Mouse (Mus musculus) embryonic facial prominence, embryonic 13.5 days (tissue): ENCODE data around the gene Anks1. TPM values are rescaled to one million over a fixed set of nuclear protein-coding genes. Genes with fewer than 3 reads are reported as not detected.

Experiments
- ATAC-seq: fragments of 200-750 bp; cut with Nextera tagmentation; 2 replicates; pipeline ENCODE4 v1.8.0; 2017; ENCODE audit warnings: low read depth; ENCODE audit not compliant: insufficient number of reproducible peaks, insufficient read depth, low FRiP score, low TSS enrichment
- H3K27ac ChIP-seq: fragments of 300-500 bp; sonication (generic); 2 replicates; pipeline ENCODE4 v1.5.1; 2015; ENCODE audit warnings: moderate library complexity, mild to moderate bottlenecking, inconsistent platforms
- H3K27me3 ChIP-seq: fragments of 300-500 bp; sonication (generic); 2 replicates; pipeline ENCODE4 v1.6.1; 2015; ENCODE audit warnings: mild to moderate bottlenecking, inconsistent platforms
- H3K36me3 ChIP-seq: fragments of 300-500 bp; sonication (generic); 2 replicates; pipeline ENCODE4 v1.6.1; 2015; ENCODE audit warnings: mild to moderate bottlenecking, inconsistent platforms
- H3K4me1 ChIP-seq: fragments of 300-500 bp; sonication (generic); 2 replicates; pipeline ENCODE4 v1.6.1; 2015; ENCODE audit warnings: inconsistent platforms
- H3K4me2 ChIP-seq: fragments of 300-500 bp; sonication (generic); 2 replicates; pipeline ENCODE4 v1.6.1; 2015; ENCODE audit warnings: moderate library complexity, mild to moderate bottlenecking, inconsistent platforms
- H3K4me3 ChIP-seq: fragments of 300-500 bp; sonication (generic); 2 replicates; pipeline ENCODE4 v1.5.1; 2015; ENCODE audit warnings: mild to moderate bottlenecking, inconsistent platforms
- H3K9ac ChIP-seq: fragments of 300-500 bp; sonication (generic); 2 replicates; pipeline ENCODE4 v1.6.1; 2015; ENCODE audit warnings: mild to moderate bottlenecking, inconsistent platforms
- H3K9me3 ChIP-seq: fragments of 300-500 bp; sonication (generic); 2 replicates; pipeline ENCODE4 v1.6.1; 2016; ENCODE audit warnings: inconsistent platforms
- WGBS: fragments of 180-500 bp; shearing (Covaris S2); methylation state at CpG from one replicate; pipeline ENCODE4 v1.1.7; 2015; ENCODE audit warnings: mixed read lengths; 5-methylcytosine and 5-hydroxymethylcytosine counted together
- polyA plus RNA-seq: library from polyadenylated mRNA; unstranded; fragments of >200 nt; fragmentation: Nextera tagmentation; extraction: Ambion mirVana; gene quantifications from 2 replicates; pipeline ENCODE4 v1.2.1, GENCODE M21; 2015

The Anks1 gene
- polyA plus RNA-seq, 1 experiment from 2014 or later: 13.4 TPM

DNA sequence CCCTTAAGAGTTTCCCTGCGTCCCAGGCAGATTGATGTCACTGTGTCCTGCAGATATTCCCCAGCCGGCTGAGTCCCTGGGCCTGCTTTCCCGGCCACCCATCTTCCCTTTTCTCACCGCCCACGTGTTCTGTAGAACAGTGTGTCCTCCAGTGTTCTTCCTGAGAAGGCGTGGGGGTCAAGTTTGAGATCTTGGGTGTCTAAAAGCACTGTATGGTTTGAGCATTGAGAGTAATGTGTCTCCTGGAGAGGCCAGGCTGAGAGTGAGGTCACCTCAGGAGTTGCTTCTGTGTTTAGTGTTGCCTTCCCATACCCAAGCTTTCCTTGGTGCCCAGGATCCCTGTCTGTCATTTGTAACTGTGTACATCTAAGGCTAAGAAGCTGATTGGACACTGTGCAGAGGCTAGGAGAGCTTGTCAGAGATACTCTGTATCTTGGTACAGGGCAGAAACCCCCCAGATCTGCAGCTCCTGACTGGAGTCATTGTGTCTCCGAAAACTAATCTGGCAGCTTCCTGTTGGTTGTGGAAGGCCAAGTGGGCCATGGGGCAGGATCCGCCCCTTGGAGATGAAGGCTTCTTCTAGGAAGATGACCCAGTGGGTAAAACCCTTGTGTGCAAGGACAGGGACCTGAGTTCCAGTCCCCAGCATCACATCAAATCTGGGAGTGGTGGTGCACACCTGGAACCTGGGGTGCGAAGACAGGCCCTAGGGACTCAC lies 59.1 kb downstream of the Anks1 start:
- Histone ChIP-seq H3K9me3 (no peaks in the 10 kb centered on the region), H3K9ac (no peak overlapping the region), H3K4me2 (no peak overlapping the region), H3K27ac (no peak overlapping the region), H3K36me3 (no peaks in the 10 kb centered on the region), H3K4me3 (no peak overlapping the region), H3K27me3 (no peaks in the 10 kb centered on the region), H3K4me1 (peaks cover 23% of the 10 kb centered on the region; the same call in 1 of the 2 replicates)
- whole genome bisulfite sequencing: 80% methylated on average over 9 of the region's 9 CpGs
- no peak for ATAC-seq

GRCm38 (mm10) chr17:27968903-27969302 lies 59.8 kb downstream of the Anks1 start:
- Histone ChIP-seq H3K4me1 (peaks cover 23% of the 10 kb centered on the region; the same call in 1 of the 2 replicates), H3K9me3 (no peaks in the 10 kb centered on the region), H3K4me3 (no peak overlapping the region), H3K36me3 (no peaks in the 10 kb centered on the region), H3K4me2 (no peak overlapping the region), H3K27ac (no peak overlapping the region), H3K9ac (no peak overlapping the region), H3K27me3 (no peaks in the 10 kb centered on the region)
- 91% methylated on average over 5 of the region's 5 CpGs for WGBS
- no peak for ATAC-seq

DNA sequence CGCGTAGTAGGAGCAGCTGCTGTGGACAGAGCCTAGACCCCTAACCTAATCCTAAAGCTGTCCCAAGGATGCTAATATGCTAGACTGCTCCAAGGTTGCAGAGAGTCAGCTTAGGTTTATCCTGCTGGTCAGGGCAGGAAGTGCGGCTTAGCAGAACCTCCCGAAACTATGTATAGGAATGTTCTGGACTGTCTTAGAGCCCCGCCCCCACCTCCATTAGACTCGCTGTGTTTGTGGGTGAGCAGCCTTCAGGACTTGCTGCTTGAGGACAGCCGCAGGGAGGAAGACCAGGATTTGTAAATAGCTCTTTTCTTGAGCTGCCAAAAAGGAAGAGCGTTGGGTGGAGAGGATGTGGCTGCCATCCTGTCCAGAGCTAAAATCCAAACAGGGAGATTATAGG lies 60.3 kb downstream of the Anks1 start:
- Histone ChIP-seq H3K27me3 (no peaks in the 10 kb centered on the region), H3K36me3 (no peaks in the 10 kb centered on the region), H3K4me3 (no peak overlapping the region), H3K27ac (no peak overlapping the region), H3K4me1 (peaks cover 22% of the 10 kb centered on the region; the same call in 1 of the 2 replicates), H3K9ac (no peak overlapping the region), H3K9me3 (no peaks in the 10 kb centered on the region), H3K4me2 (no peak overlapping the region)
- WGBS: 74% methylated on average over 8 of the region's 8 CpGs
- no peak for ATAC-seq

DNA sequence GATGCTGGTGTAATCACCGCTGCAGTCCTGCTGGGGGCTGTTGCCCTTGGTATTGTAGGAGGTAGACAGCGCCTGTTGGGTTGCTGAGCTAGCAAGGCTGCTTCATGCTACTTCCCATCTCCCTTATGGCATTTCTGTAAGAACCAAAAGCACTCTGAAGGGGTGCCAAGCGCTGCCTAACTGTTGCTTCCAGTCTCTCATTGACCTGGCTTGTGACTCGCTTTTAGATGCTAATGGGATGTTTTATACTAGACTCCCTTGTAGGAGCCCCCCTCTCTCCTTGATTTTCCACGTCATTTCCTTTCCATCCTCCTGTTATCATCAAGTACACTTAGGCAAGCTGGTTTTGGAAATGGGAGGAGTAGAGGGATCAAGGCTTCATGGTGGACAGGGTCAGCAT lies 60.8 kb downstream of the Anks1 start:
- WGBS: 85% methylated on average over 5 of the region's 5 CpGs
- H3K27me3 ChIP-seq: no peaks in the 10 kb centered on the region
- no peak overlapping the region for H3K27ac ChIP-seq
- no peak overlapping the region for H3K9ac ChIP-seq
- H3K36me3 ChIP-seq: peaks cover 2% of the 10 kb centered on the region; the same call in 1 of the 2 replicates
- peaks cover 16% of the 10 kb centered on the region; the same call in 1 of the 2 replicates for H3K4me1 ChIP-seq
- no peaks in the 10 kb centered on the region for H3K9me3 ChIP-seq
- H3K4me2 ChIP-seq: no peak overlapping the region
- no peak overlapping the region for H3K4me3 ChIP-seq
- no peak for ATAC-seq

DNA sequence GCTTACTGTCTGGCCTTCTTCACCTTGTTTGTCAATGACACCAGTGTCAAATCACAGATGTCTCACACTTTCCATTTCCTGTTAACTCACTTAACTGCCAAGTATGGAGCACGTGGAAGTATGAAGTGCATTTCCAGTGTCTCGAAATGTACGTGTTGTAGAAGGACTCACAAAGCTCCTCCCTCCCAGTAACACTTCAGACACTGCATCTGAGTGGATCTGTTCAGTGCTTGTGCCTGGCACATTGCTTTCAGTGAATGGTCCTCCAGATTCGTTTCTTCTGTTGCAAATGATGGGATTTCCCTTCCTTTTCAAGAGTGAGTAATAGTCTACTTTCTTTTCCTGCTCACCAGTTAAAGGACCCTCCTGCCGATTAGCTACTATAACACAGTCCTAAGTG lies 61.2 kb downstream of the Anks1 start:
- Histone ChIP-seq H3K9me3 (no peaks in the 10 kb centered on the region), H3K4me2 (no peak overlapping the region), H3K36me3 (peaks cover 6% of the 10 kb centered on the region; the same call in 1 of the 2 replicates), H3K4me3 (no peak overlapping the region), H3K9ac (no peak overlapping the region), H3K4me1 (peaks cover 16% of the 10 kb centered on the region; the same call in 1 of the 2 replicates), H3K27me3 (no peaks in the 10 kb centered on the region), H3K27ac (no peak overlapping the region)
- ATAC-seq: no peak
- WGBS: 86% methylated on average over 5 of the region's 5 CpGs

DNA sequence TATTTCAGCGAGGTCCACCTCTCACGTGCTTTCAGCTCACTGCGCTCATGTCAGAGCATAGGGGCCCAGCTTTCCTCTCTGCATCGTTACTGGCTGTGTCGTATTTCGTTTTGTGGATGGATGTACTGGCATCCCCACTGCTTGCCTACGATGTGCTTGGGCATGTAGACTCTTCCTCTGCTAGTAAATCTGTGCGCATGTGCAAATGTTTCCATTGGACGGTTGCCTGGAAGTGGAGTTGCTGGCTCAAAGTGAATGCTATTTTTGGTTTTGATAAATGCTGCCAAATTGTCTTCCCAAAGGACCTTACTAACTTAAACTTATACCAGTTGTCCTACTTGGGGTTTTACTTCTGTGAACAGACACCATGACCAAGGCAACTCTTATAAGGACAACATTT lies 62.4 kb downstream of the Anks1 start:
- Histone ChIP-seq H3K4me3 (no peak overlapping the region), H3K27me3 (no peaks in the 10 kb centered on the region), H3K4me1 (peaks cover 16% of the 10 kb centered on the region; the same call in 1 of the 2 replicates), H3K4me2 (no peak overlapping the region), H3K9ac (no peak overlapping the region), H3K27ac (no peak overlapping the region), H3K9me3 (no peaks in the 10 kb centered on the region), H3K36me3 (peaks cover 14% of the 10 kb centered on the region)
- WGBS: 77% methylated on average over 9 of the region's 9 CpGs
- ATAC-seq: no peak

DNA sequence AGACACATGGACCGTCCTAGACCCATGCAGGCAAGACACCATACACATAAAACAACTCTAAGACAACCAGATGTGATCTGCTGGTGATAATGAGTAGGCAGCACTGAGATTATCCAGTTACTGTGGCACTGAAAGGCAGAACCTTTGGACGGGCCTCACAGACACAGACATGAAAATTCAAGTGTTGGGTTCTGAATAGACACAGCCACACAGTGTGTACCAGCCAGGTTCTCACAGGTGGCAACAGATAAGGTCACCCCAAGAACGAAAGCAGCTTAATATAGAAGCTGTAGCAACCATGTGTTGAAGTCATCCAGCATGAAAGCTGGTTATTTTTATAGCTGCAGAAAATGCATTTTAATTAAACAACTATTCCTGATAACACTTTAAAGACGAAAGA lies 64.2 kb downstream of the Anks1 start:
- H3K27ac ChIP-seq: no peak overlapping the region
- no peak overlapping the region for H3K4me3 ChIP-seq
- ATAC-seq: no peak
- H3K36me3 ChIP-seq: peaks cover 32% of the 10 kb centered on the region
- no peak overlapping the region for H3K9ac ChIP-seq
- 84% methylated on average over 4 of the region's 4 CpGs for WGBS
- H3K4me2 ChIP-seq: no peak overlapping the region
- no peaks in the 10 kb centered on the region for H3K27me3 ChIP-seq
- H3K4me1 ChIP-seq: peaks cover 16% of the 10 kb centered on the region; the same call in 1 of the 2 replicates
- H3K9me3 ChIP-seq: no peaks in the 10 kb centered on the region

- no peak for ATAC-seq
- Histone ChIP-seq H3K4me3 (no peak overlapping the region), H3K9ac (no peak overlapping the region), H3K36me3 (peaks cover 50% of the 10 kb centered on the region), H3K27me3 (no peaks in the 10 kb centered on the region), H3K27ac (no peak overlapping the region), H3K4me2 (no peak overlapping the region), H3K9me3 (no peaks in the 10 kb centered on the region), H3K4me1 (peaks cover 5% of the 10 kb centered on the region; the same call in 1 of the 2 replicates)
- WGBS: 93% methylated on average over 14 of the region's 14 CpGs
Observed at GRCm38 (mm10) chr17:27976266-27976665, 67.2 kb downstream of the Anks1 start.

GRCm38 (mm10) chr17:27977008-27977636 lies 68.0 kb downstream of the Anks1 start:
- H3K9ac ChIP-seq: no peak overlapping the region
- no peak overlapping the region for H3K4me2 ChIP-seq
- no peaks in the 10 kb centered on the region for H3K9me3 ChIP-seq
- WGBS: 94% methylated on average over 3 of the region's 3 CpGs
- peaks cover 50% of the 10 kb centered on the region for H3K36me3 ChIP-seq
- no peaks in the 10 kb centered on the region; the same call in 1 of the 2 replicates for H3K4me1 ChIP-seq
- no peaks in the 10 kb centered on the region for H3K27me3 ChIP-seq
- no peak overlapping the region for H3K4me3 ChIP-seq
- ATAC-seq: no peak
- H3K27ac ChIP-seq: no peak overlapping the region

- peaks cover 50% of the 10 kb centered on the region for H3K36me3 ChIP-seq
- H3K9ac ChIP-seq: no peak overlapping the region
- no peak overlapping the region for H3K27ac ChIP-seq
- H3K4me1 ChIP-seq: no peaks in the 10 kb centered on the region
- no peak overlapping the region for H3K4me2 ChIP-seq
- no peaks in the 10 kb centered on the region for H3K27me3 ChIP-seq
- no peak overlapping the region for H3K4me3 ChIP-seq
- WGBS: 97% methylated on average over 3 of the region's 3 CpGs
- ATAC-seq: no peak
- H3K9me3 ChIP-seq: no peaks in the 10 kb centered on the region
Observed at GRCm38 (mm10) chr17:27980391-27980955, 71.4 kb downstream of the Anks1 start.

GRCm38 (mm10) chr17:27981451-27982069 lies 72.5 kb downstream of the Anks1 start:
- Histone ChIP-seq H3K27me3 (no peaks in the 10 kb centered on the region), H3K36me3 (peaks cover 54% of the 10 kb centered on the region), H3K9me3 (no peaks in the 10 kb centered on the region), H3K4me2 (no peak overlapping the region), H3K27ac (no peak overlapping the region), H3K4me3 (no peak overlapping the region), H3K4me1 (no peaks in the 10 kb centered on the region), H3K9ac (no peak overlapping the region)
- WGBS: 87% methylated on average over 5 of the region's 5 CpGs
- ATAC-seq: no peak
